Mouse (Mus musculus): ENCODE data around the gene Mrpl43.

DNA sequence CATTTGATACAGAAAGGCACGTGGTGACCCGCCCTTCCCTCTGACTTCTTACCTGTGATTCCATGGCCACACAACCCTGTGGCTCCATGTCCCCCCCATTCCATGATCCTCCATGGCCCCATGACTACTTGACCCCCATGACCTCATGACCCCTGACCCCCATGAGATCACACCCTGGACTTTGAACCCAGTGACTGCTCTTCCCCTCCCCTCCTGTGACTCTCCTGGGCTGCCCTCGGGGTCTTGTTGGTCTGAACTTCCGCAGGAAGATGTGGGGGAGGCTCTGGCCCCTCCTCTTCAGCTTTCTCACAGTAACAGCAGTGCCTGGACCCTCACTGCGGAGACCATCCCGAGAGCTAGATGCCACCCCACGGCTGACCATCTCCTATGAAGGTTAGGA, 14.0 kb downstream of the Mrpl43 start:
- TF ChIP-seq CTCF (conservative IDR thresholded peaks at IDR 0.05; ENCODE audit: insufficient read depth, insufficient read length, low read depth, low read length) (no peak), POLR2A (IDR thresholded peaks at IDR 0.05; ENCODE audit: low read depth, low read length) (no peak)
